Mouse (Mus musculus) T-helper 1 cell (primary cell): Measurements from ENCODE around the gene Gm3755.
"Not testable (repeated sequence)": the region's sequence is repeated elsewhere in the genome, so short reads cannot be mapped to it uniquely, and the experiment has no call there.

Source experiments
- in situ Hi-C: fragments of 300-600 bp; cut with MboI, MseI; formaldehyde crosslinking; loops from one replicate; pipeline ENCODE4 v1.15.1; 2025; ENCODE audit warnings: high pct_unique_total_duplicates

The Gm3755 gene

GRCm38 (mm10) chr14:7450817-7451216 lies at the start of gene Gm3755:
Gene Gm3755, minus strand, starts transcription at chr14:7450917.
- in situ Hi-C loops = not testable (repeated sequence)

DNA sequence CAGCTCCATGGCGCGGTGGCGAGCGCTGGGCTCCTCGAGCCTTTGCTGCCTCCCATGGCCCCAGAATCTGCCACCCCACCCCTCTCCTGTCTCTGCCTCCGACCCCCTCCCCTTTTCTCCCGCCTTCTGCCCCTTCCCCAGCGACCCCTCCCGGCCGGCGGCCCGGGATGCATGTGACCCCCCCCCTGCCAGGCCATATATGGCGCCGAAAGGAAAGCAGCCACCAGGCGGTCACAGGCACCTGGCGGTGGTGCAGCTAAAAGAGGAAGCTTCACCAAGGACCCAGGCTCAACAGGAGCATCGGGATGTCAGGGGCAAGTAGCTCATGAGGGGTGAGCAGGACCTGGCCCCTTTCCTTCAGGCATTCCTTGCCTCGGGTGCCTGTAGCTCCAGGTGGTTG lies 38.0 kb upstream of the Gm3755 start:
- in situ Hi-C loops = not testable (repeated sequence)

DNA sequence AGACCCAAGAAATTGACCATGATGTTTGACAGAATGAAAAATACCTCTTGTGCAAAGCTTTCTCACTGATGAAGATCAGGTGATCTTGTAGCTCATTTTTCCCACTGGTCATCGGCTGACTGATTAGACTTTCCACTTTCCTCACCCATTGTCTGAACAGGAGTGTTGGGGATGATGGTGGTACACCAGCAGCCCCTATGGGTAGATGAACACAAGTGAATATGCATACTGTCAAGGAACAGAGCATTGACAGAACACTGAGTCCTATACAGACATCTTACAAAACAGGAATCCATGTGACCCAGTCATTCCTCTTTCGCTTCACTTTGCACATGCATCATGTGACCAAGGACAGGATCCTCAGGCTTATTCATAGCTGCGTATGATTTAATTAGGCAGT lies 32.9 kb upstream of the Gm3755 start, which contains the start of gene Gm3752:
TSS of gene Gm3752 (minus strand) at position 101 of the 400 bp plus-strand sequence.
- in situ Hi-C loops = not testable (repeated sequence)

DNA sequence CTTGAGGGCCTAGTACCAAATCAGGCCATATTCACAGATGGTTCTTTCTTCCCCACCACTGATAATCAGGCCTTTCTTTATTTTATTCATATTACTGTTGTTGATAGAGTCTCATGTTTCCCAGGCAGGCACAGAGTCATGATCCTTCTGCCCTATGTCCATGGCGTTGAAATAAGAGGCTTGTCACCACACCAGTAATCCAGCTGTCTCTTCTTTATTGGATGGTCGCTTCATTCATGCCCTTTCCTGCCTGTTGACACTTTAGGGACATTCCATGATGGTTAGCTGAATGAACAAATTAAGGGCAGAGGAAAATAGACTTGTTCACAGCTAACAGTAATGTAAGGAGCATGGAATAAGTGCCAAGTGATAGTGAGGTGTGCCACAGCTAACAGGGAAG lies 28.2 kb downstream of the Gm3755 start:
- in situ Hi-C loops = not testable (repeated sequence)
